Mouse (Mus musculus): ENCODE data around the gene Eif1ad. TPM values are rescaled to one million over a fixed set of nuclear protein-coding genes. Genes with fewer than 3 reads are reported as not detected.
A peak's percentile ranks its signal among the peaks of the same experiment; 100 is the strongest.

The Eif1ad gene
- polyA plus RNA-seq, 1 experiment from 2014 or later = 43.3 TPM

DNA sequence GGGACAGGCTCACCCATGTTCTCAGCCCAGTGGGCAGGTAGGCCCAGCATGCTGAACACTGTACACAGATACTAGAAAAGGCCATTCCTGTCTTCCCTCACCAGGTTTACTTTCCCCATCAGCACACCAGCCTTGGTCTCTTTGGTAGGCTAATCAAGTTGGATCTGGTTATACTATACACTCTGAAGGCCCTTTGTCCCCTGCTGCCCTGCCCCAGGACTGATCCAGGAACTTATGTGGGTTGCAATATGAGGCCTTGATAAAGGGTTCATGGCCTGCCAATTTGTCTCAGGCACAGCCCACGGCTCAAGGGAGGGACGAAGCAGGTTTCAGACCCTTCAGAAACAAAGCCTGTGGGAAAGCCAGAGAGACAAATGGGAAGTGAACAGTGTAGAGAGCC lies 12.9 kb upstream of the Eif1ad start:
- 67% methylated on average over 2 of the region's 2 CpGs for WGBS
- Histone ChIP-seq H3K36me3 (no peaks in the 10 kb centered on the region), H3K4me1 (replicated peaks) (peaks cover 7% of the 10 kb centered on the region), H3K27ac (replicated peaks) (no peak overlapping the region), H3K4me3 (no peak overlapping the region), H3K9me3 (no peaks in the 10 kb centered on the region), H3K27me3 (0 out of 2 replicates have a peak, but pooled peaks cover 4% of the 10 kb centered on the region), H3K4me2 (no peak overlapping the region), H3K9ac (no peak overlapping the region)
- no peak for ATAC-seq (ENCODE audit: low FRiP score, low read depth)

DNA sequence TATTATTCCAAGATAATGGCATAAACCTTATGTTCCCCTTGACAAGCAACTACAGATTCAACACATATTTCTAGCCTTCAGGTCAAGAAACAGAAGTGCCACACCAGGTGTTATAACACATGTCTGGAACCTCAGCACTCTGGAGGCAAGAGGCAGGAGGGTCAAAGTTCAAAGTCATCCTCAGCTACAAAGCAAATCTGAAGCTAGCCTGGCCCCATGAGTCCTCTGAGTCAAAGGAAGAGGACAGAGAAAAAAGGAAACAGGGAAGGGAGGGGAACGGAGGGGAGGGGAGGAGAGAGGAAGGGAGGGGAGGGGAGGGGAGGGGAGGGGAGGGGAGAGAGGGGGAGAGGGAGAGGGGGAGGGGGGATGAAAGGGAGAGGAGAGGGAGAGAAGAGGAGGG lies 10.5 kb upstream of the Eif1ad start:
- no peaks in the 10 kb centered on the region for H3K27me3 ChIP-seq
- H3K36me3 ChIP-seq = no peaks in the 10 kb centered on the region
- H3K9ac ChIP-seq = no peak overlapping the region
- ATAC-seq (ENCODE audit: low FRiP score, low read depth) = no peak
- no peak overlapping the region for H3K4me2 ChIP-seq
- no peak overlapping the region for H3K27ac ChIP-seq (replicated peaks)
- no CpG with 5 or more reads among the region's 1 CpGs for WGBS
- no peaks in the 10 kb centered on the region for H3K9me3 ChIP-seq
- no peaks in the 10 kb centered on the region for H3K4me1 ChIP-seq (replicated peaks)
- no peak overlapping the region for H3K4me3 ChIP-seq

DNA sequence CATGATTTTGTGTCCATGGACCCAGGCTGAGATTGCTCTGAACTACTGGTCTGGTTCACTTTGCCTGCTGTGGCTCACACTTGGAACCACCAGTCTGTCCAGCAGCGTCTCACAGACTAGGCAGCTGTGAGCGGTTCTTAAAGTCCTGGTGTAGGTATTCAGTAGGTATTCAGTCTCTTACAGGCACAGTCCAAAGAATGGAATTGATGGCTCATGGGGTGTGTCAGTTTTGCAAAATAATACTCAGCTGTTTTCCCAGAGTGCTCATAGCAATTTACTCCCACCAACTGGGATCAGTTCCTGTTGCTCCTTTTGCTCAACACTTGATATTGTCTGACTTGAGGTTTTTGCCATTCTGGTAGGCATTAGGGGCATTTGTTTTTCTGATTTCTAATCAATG lies 4.4 kb upstream of the Eif1ad start:
- no peak for ATAC-seq (ENCODE audit: low FRiP score, low read depth)
- H3K4me3 ChIP-seq = no peak overlapping the region
- H3K27ac ChIP-seq (replicated peaks) = no peak overlapping the region
- peaks cover 7% of the 10 kb centered on the region for H3K4me1 ChIP-seq (replicated peaks)
- peaks cover 14% of the 10 kb centered on the region for H3K36me3 ChIP-seq
- H3K9ac ChIP-seq = no peak overlapping the region
- no peak overlapping the region for H3K4me2 ChIP-seq
- WGBS = 87% methylated on average over 2 of the region's 2 CpGs
- no peaks in the 10 kb centered on the region for H3K9me3 ChIP-seq
- H3K27me3 ChIP-seq = no peaks in the 10 kb centered on the region

- H3K9ac ChIP-seq = no peak overlapping the region
These were observed 2.4 kb upstream of the Eif1ad start for GRCm38 (mm10) chr19:5364124-5364523.

GRCm38 (mm10) chr19:5365751-5366150 lies 790 bp upstream of the Eif1ad start:
- no peaks in the 10 kb centered on the region for H3K9me3 ChIP-seq
- no peak for ATAC-seq (ENCODE audit: low FRiP score, low read depth)
- H3K4me3 ChIP-seq = peak overlapping the region; percentile 66
- 23% methylated on average over 11 of the region's 11 CpGs for WGBS
- peak overlapping the region; percentile 98 for H3K27ac ChIP-seq (replicated peaks)
- peak overlapping the region; percentile 69 for H3K4me2 ChIP-seq
- H3K4me1 ChIP-seq (replicated peaks) = peaks cover 22% of the 10 kb centered on the region
- H3K9ac ChIP-seq = peak overlapping the region; percentile 80
- H3K27me3 ChIP-seq = no peaks in the 10 kb centered on the region
- H3K36me3 ChIP-seq = peaks cover 36% of the 10 kb centered on the region

More at GRCm38 (mm10) chr19:5364124-5364523, 2.4 kb upstream of the Eif1ad start:
- ATAC-seq (ENCODE audit: low FRiP score, low read depth) = no peak
- H3K27ac ChIP-seq (replicated peaks) = no peak overlapping the region
- H3K4me1 ChIP-seq (replicated peaks) = peaks cover 22% of the 10 kb centered on the region
- H3K4me2 ChIP-seq = no peak overlapping the region
- WGBS = 90% methylated on average over 2 of the region's 2 CpGs
- no peaks in the 10 kb centered on the region for H3K27me3 ChIP-seq
- H3K36me3 ChIP-seq = peaks cover 20% of the 10 kb centered on the region
- no peaks in the 10 kb centered on the region for H3K9me3 ChIP-seq
- no peak overlapping the region for H3K4me3 ChIP-seq

- H3K4me2 ChIP-seq = peak within 1 kb of the TSS; percentile 69
- H3K27ac ChIP-seq (replicated peaks) = peak within 1 kb of the TSS; percentile 98
- WGBS = under 1% methylated on average over 33 of the region's 33 CpGs
- H3K9me3 ChIP-seq = no peaks in the 10 kb centered on the region
- peak; percentile 20; the same call in 1 of the 2 replicates for ATAC-seq (ENCODE audit: low FRiP score, low read depth)
- H3K36me3 ChIP-seq = peaks cover 45% of the 10 kb centered on the region
- H3K4me3 ChIP-seq = peak within 1 kb of the TSS; percentile 66
- H3K4me1 ChIP-seq (replicated peaks) = peaks cover 22% of the 10 kb centered on the region
- no peaks in the 10 kb centered on the region for H3K27me3 ChIP-seq
- H3K9ac ChIP-seq = peak within 1 kb of the TSS; percentile 80
These were observed 465 bp downstream of the Eif1ad start, which contains the start of gene Banf1 for GRCm38 (mm10) chr19:5367053-5367359. Gene Banf1, minus strand, starts transcription at chr19:5367168.

GRCm38 (mm10) chr19:5367455-5367854 lies 914 bp downstream of the Eif1ad start:
- no peaks in the 10 kb centered on the region for H3K9me3 ChIP-seq
- H3K4me3 ChIP-seq = peak overlapping the region; percentile 66
- H3K36me3 ChIP-seq = peaks cover 50% of the 10 kb centered on the region
- H3K9ac ChIP-seq = peak overlapping the region; percentile 80
- peak overlapping the region; percentile 69 for H3K4me2 ChIP-seq
- WGBS = 14% methylated on average over 11 of the region's 11 CpGs
- peaks cover 22% of the 10 kb centered on the region for H3K4me1 ChIP-seq (replicated peaks)
- no peak for ATAC-seq (ENCODE audit: low FRiP score, low read depth)
- no peaks in the 10 kb centered on the region for H3K27me3 ChIP-seq
- H3K27ac ChIP-seq (replicated peaks) = no peak overlapping the region

GRCm38 (mm10) chr19:5370932-5371331 lies 4.4 kb downstream of the Eif1ad start:
- peaks cover 15% of the 10 kb centered on the region for H3K4me1 ChIP-seq (replicated peaks)
- H3K4me2 ChIP-seq = no peak overlapping the region
- no peak overlapping the region for H3K27ac ChIP-seq (replicated peaks)
- no peak for ATAC-seq (ENCODE audit: low FRiP score, low read depth)
- H3K36me3 ChIP-seq = peaks cover 52% of the 10 kb centered on the region
- H3K27me3 ChIP-seq = no peaks in the 10 kb centered on the region
- no peaks in the 10 kb centered on the region for H3K9me3 ChIP-seq
- no peak overlapping the region for H3K9ac ChIP-seq
- WGBS = 96% methylated on average over 3 of the region's 3 CpGs
- H3K4me3 ChIP-seq = no peak overlapping the region

- WGBS = 94% methylated on average over 7 of the region's 7 CpGs
- peaks cover 57% of the 10 kb centered on the region for H3K36me3 ChIP-seq
- peaks cover 11% of the 10 kb centered on the region for H3K4me1 ChIP-seq (replicated peaks)
- H3K27me3 ChIP-seq = no peaks in the 10 kb centered on the region
- no peak overlapping the region for H3K27ac ChIP-seq (replicated peaks)
- H3K9me3 ChIP-seq = no peaks in the 10 kb centered on the region
- no peak overlapping the region for H3K9ac ChIP-seq
- H3K4me3 ChIP-seq = no peak overlapping the region
- H3K4me2 ChIP-seq = no peak overlapping the region
- ATAC-seq (ENCODE audit: low FRiP score, low read depth) = no peak
These were observed 6.2 kb downstream of the Eif1ad start for GRCm38 (mm10) chr19:5372724-5373123.

DNA sequence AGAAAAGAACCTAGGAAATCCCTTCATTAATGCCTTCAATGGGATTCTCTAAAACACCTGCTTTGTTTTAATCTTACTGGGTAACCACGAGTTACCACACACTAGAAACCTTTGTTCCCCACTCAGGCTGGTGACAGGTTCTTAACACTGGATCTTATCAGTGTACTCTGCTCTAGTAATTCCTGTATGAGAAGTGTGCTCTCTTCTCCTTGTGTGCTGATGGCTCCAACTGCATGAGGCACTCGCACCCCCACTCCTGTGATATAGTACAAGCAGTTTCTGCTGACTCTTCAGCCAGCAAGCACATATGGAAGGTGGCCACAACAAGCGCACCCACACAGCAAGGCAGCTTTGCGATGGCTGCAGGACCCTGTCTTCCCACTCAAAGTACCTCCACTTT lies 7.6 kb downstream of the Eif1ad start:
- Histone ChIP-seq H3K9ac (no peak overlapping the region), H3K4me1 (replicated peaks) (no peaks in the 10 kb centered on the region), H3K4me2 (no peak overlapping the region), H3K9me3 (no peaks in the 10 kb centered on the region), H3K27me3 (no peaks in the 10 kb centered on the region), H3K4me3 (no peak overlapping the region), H3K27ac (replicated peaks) (no peak overlapping the region), H3K36me3 (peaks cover 65% of the 10 kb centered on the region)
- ATAC-seq (ENCODE audit: low FRiP score, low read depth) = no peak
- 88% methylated on average over 4 of the region's 4 CpGs for WGBS

GRCm38 (mm10) chr19:5374748-5375147 lies 8.2 kb downstream of the Eif1ad start:
- H3K36me3 ChIP-seq = peaks cover 65% of the 10 kb centered on the region
- no peaks in the 10 kb centered on the region for H3K4me1 ChIP-seq (replicated peaks)
- no peak overlapping the region for H3K27ac ChIP-seq (replicated peaks)
- H3K27me3 ChIP-seq = no peaks in the 10 kb centered on the region
- no peak overlapping the region for H3K4me2 ChIP-seq
- 90% methylated on average over 4 of the region's 4 CpGs for WGBS
- H3K9me3 ChIP-seq = no peaks in the 10 kb centered on the region
- no peak for ATAC-seq (ENCODE audit: low FRiP score, low read depth)
- no peak overlapping the region for H3K4me3 ChIP-seq
- no peak overlapping the region for H3K9ac ChIP-seq

DNA sequence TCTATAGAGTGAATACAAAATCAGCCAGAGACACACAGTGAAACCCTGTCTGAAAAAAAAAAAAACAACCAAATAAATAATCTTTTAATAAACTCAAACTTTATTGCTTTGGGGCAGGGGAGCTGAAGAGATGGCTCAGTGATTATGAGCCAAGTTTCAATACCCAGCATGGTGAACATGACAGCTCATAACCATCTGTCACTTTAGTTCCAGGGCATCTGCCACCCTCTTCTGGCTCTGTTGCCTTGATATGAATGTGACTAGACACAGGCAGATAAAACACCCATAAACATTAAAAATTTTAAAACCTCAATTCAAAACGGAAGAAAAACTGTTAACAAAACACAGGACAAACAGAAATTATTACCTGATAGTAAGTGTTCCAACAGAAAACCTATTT lies 10.9 kb downstream of the Eif1ad start:
- no peak for ATAC-seq (ENCODE audit: low FRiP score, low read depth)
- Histone ChIP-seq H3K36me3 (peaks cover 68% of the 10 kb centered on the region), H3K9me3 (no peaks in the 10 kb centered on the region), H3K9ac (no peak overlapping the region), H3K4me2 (no peak overlapping the region), H3K4me3 (no peak overlapping the region), H3K4me1 (replicated peaks) (no peaks in the 10 kb centered on the region), H3K27me3 (no peaks in the 10 kb centered on the region), H3K27ac (replicated peaks) (no peak overlapping the region)
- WGBS = 87% methylated on average over 1 of the region's 1 CpGs

GRCm38 (mm10) chr19:5383326-5383725 lies 16.8 kb downstream of the Eif1ad start:
- H3K9ac ChIP-seq = no peak overlapping the region
- H3K36me3 ChIP-seq = peaks cover 66% of the 10 kb centered on the region
- 95% methylated on average over 12 of the region's 12 CpGs for WGBS
- H3K4me3 ChIP-seq = no peak overlapping the region
- no peaks in the 10 kb centered on the region for H3K27me3 ChIP-seq
- H3K4me1 ChIP-seq (replicated peaks) = peaks cover 17% of the 10 kb centered on the region
- no peaks in the 10 kb centered on the region for H3K9me3 ChIP-seq
- H3K4me2 ChIP-seq = no peak overlapping the region
- H3K27ac ChIP-seq (replicated peaks) = no peak overlapping the region
- ATAC-seq (ENCODE audit: low FRiP score, low read depth) = no peak
